Mouse (Mus musculus) ES-Bruce4 (cell line): Measurements from ENCODE around the gene Troap. TPM values are rescaled to one million over a fixed set of nuclear protein-coding genes. Genes with fewer than 3 reads are reported as not detected.

ENCODE experiments used
- H3K27ac ChIP-seq: 2 replicates; pipeline ENCODE4 v1.5.1; 2012; ENCODE audit warnings: low read length, inconsistent platforms; ENCODE audit not compliant: insufficient read depth
- H3K27me3 ChIP-seq: 2 replicates; pipeline ENCODE4 v1.6.1; 2012; ENCODE audit warnings: mild to moderate bottlenecking, low read length, inconsistent platforms; ENCODE audit not compliant: control insufficient read depth, poor library complexity, insufficient read depth, severe bottlenecking
- H3K36me3 ChIP-seq: 2 replicates; pipeline ENCODE4 v1.6.1; 2012; ENCODE audit warnings: inconsistent platforms, mild to moderate bottlenecking, low read length, moderate library complexity; ENCODE audit not compliant: control insufficient read depth, poor library complexity, insufficient read depth, severe bottlenecking
- H3K4me1 ChIP-seq: one replicate; pipeline ENCODE4 v1.8.1; 2011; ENCODE audit warnings: low read length; ENCODE audit not compliant: control insufficient read depth, insufficient read depth
- H3K4me3 ChIP-seq: 2 replicates; pipeline ENCODE4 v1.5.1; 2011; ENCODE audit warnings: low read depth, mild to moderate bottlenecking, low read length
- H3K9ac ChIP-seq: 2 replicates; pipeline ENCODE4 v1.6.1; 2012; ENCODE audit warnings: low read depth, mild to moderate bottlenecking, inconsistent platforms; ENCODE audit not compliant: poor library complexity, severe bottlenecking
- H3K9me3 ChIP-seq: replicated peaks from 2 replicates; pipeline ENCODE4 v1.6.1; 2012; ENCODE audit warnings: mild to moderate bottlenecking, low read length, inconsistent platforms; ENCODE audit not compliant: control insufficient read depth, poor library complexity, insufficient read depth, severe bottlenecking
- CTCF ChIP-seq: IDR thresholded peaks from one replicate; pipeline ENCODE4 v1.8.1; 2011; ENCODE audit warnings: low read depth, low read length
- EP300 ChIP-seq: IDR thresholded peaks from 2 replicates; pipeline ENCODE4 v1.6.1; 2011; ENCODE audit warnings: low read depth, low read length; ENCODE audit not compliant: insufficient read depth
- POLR2A ChIP-seq: IDR thresholded peaks from one replicate; pipeline ENCODE4 v1.8.1; 2011; ENCODE audit warnings: low read length; ENCODE audit not compliant: insufficient read depth
- polyA plus RNA-seq: library from polyadenylated mRNA; stranded (reverse); fragments of >200 nt; gene quantifications from 2 replicates; pipeline ENCODE4 v1.2.4, GENCODE M21; 2011; ENCODE audit warnings: low read depth; ENCODE audit not compliant: missing spikeins, insufficient read depth, insufficient read length

The Troap gene
- polyA plus RNA-seq, result 43.3 and 46.5 TPM in 2 replicates

DNA sequence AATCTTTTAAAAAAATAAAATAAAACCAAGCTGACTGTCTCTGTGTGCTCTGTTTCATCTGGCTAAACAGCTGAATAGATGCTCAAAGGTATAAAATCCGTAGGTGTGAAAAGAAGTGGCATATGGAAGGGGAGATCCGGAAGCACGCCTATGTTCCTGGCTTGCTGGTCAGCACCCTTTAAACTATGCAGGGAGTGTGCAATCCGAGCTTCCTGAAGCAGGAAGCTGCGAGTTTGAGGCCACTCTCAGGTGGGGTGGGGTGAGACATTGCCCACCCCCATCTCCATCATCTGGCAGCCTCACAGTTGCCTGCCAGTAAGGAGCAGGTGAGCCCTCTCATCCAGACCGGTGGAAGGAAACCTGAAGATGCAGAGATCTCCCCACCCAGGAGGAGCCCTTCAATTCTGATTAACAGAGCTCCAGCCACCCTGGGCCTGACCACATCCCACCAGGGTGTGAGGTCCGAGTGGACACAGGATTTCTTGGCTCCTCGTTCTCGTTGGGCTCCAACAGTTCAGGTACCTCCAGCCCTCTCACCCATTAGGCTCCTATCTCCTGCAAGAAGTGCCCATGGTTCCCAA, at the start of gene Troap:
Troap (plus strand) TSS at position 557 of the 581 bp plus-strand sequence.
- Histone ChIP-seq H3K9ac (peak within 1 kb of the TSS; percentile 83), H3K4me1 (no peaks in the 10 kb centered on the region), H3K27ac (peak within 1 kb of the TSS; percentile 88), H3K9me3 (no peaks in the 10 kb centered on the region), H3K4me3 (peak within 1 kb of the TSS; percentile 92), H3K27me3 (no peaks in the 10 kb centered on the region), H3K36me3 (peaks cover 18% of the 10 kb centered on the region)
- TF ChIP-seq POLR2A, result peak; percentile 59
- TF ChIP-seq EP300, result no peak

DNA sequence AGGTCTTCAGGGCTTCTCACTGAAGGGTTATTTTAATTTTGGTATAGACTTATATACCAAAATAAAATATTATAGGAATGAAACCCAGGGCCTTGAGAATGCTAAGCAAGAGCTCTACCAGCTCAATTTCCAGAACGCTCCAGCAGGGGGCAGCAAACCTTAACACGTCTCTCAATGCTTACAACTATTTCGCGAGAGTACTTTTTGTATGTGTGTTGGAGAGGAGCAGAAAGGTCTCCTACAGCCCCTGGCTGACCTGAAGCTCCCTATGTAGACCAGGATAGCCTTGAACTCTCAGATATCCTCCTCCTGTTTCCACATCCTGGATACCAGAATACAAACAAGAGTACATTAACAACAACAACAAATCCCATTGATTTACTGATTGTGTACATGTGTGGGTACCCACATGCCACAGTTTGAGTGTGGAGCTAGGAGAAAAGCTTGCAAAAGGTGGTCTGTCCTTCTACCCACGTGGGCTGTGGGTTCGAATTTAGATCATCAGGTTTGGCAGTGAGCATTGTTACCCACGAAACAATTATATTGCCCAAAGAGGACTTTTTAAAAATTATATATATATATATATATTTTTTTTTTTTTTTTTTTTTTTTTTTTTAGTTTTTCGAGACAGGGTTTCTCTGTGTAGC, 49.6 kb upstream of the Troap start:
- Histone ChIP-seq H3K4me1 (no peaks in the 10 kb centered on the region), H3K9ac (no peak overlapping the region)
- TF ChIP-seq CTCF, result peak; percentile 29
- TF ChIP-seq EP300, result no peak

GRCm38 (mm10) chr15:99025414-99025813, 49.0 kb upstream of the Troap start:
- Histone ChIP-seq H3K27ac (no peak overlapping the region), H3K4me3 (no peak overlapping the region), H3K4me1 (no peaks in the 10 kb centered on the region), H3K9ac (no peak overlapping the region), H3K9me3 (no peaks in the 10 kb centered on the region), H3K36me3 (no peaks in the 10 kb centered on the region), H3K27me3 (no peaks in the 10 kb centered on the region)
- TF ChIP-seq EP300 (no peak), CTCF (no peak), POLR2A (no peak)

More for the DNA sequence above, 49.6 kb upstream of the Troap start:
- no peaks in the 10 kb centered on the region for H3K36me3 ChIP-seq
- no peak overlapping the region for H3K27ac ChIP-seq
- H3K9me3 ChIP-seq, result no peaks in the 10 kb centered on the region
- no peak overlapping the region for H3K4me3 ChIP-seq
- no peaks in the 10 kb centered on the region for H3K27me3 ChIP-seq

GRCm38 (mm10) chr15:99026259-99026658, 48.1 kb upstream of the Troap start:
- H3K4me1 ChIP-seq, result no peaks in the 10 kb centered on the region
- no peak overlapping the region for H3K27ac ChIP-seq
- TF ChIP-seq EP300, result no peak
- no peak for TF ChIP-seq POLR2A
- peak; percentile 41 for TF ChIP-seq CTCF
- no peaks in the 10 kb centered on the region for H3K9me3 ChIP-seq
- no peaks in the 10 kb centered on the region for H3K36me3 ChIP-seq
- no peak overlapping the region for H3K9ac ChIP-seq
- no peaks in the 10 kb centered on the region for H3K27me3 ChIP-seq
- no peak overlapping the region for H3K4me3 ChIP-seq

- Histone ChIP-seq H3K27ac (no peak overlapping the region), H3K9ac (no peak overlapping the region), H3K27me3 (no peaks in the 10 kb centered on the region), H3K9me3 (no peaks in the 10 kb centered on the region), H3K4me3 (no peak overlapping the region), H3K4me1 (no peaks in the 10 kb centered on the region), H3K36me3 (no peaks in the 10 kb centered on the region; the same call in 1 of the 2 replicates)
- TF ChIP-seq CTCF (peak; percentile 23), POLR2A (no peak), EP300 (no peak)
Observed at GRCm38 (mm10) chr15:99027116-99027515, 47.3 kb upstream of the Troap start.

- Histone ChIP-seq H3K4me3 (peak overlapping the region; percentile 79), H3K9ac (peak overlapping the region; percentile 95), H3K4me1 (no peaks in the 10 kb centered on the region), H3K27me3 (no peaks in the 10 kb centered on the region), H3K36me3 (peaks cover 17% of the 10 kb centered on the region), H3K27ac (peak overlapping the region; percentile 95), H3K9me3 (no peaks in the 10 kb centered on the region)
- no peak for TF ChIP-seq POLR2A
- no peak for TF ChIP-seq CTCF
- TF ChIP-seq EP300, result no peak
Observed at GRCm38 (mm10) chr15:99028874-99029458, 45.4 kb upstream of the Troap start.
